8 mouse cellular contexts compared by ENCODE assay signal in genomic region chr4:140983442-140983841, GRCm38 (mm10). TPM values are rescaled to one million over a fixed set of nuclear protein-coding genes. Genes with fewer than 3 reads are reported as not detected.
DNase-seq lines count a peak whose midpoint lies in the region; ATAC-seq and TF ChIP-seq lines count a peak whose summit lies in the region.

No protein-coding gene starts in this region.

- DNase-seq in 3134 (ENCODE audit: extremely low read depth, insufficient read length, low spot score), result peak; percentile 78
- DNase-seq in A20 (ENCODE audit: low read depth, low spot score), result peak; percentile 94
- peak; percentile 92 for DNase-seq in embryonic facial prominence, embryonic 14.5 days (ENCODE audit: low spot score)
- peak; percentile 68 to 76 for DNase-seq in thymus, postnatal 36 days
- no peak for DNase-seq in adrenal gland, postnatal 25 days

- H3K9me3 ChIP-seq in embryonic facial prominence, embryonic 14.5 days (ENCODE audit: control insufficient read depth, low read length), result 0 out of 2 replicates have a peak, but pooled peaks cover 3% of the 10 kb centered on the region
- no peaks in the 10 kb centered on the region for H3K9me3 ChIP-seq in liver, embryonic 12.5 days (replicated peaks)

- peaks cover 17% of the 10 kb centered on the region for H3K4me1 ChIP-seq in embryonic facial prominence, embryonic 14.5 days (ENCODE audit: control insufficient read depth, insufficient read depth, low read length)
- H3K4me1 ChIP-seq in liver, embryonic 12.5 days, result peaks cover 46% of the 10 kb centered on the region

- no peak overlapping the region for H3ac ChIP-seq in myocyte (ENCODE audit: control insufficient read depth, insufficient read length)

- peak overlapping the region; percentile 24; the same call in 1 of the 2 replicates for H3K4me2 ChIP-seq in embryonic facial prominence, embryonic 14.5 days (ENCODE audit: low read depth, low read length)
- H3K4me2 ChIP-seq in liver, embryonic 12.5 days, result 0 out of 2 replicates have a peak overlapping the region, but pooled peaks have one; percentile 6
- H3K4me2 ChIP-seq in myocyte (ENCODE audit: low read depth), result peak overlapping the region; percentile 24

- no peaks in the 10 kb centered on the region for H3K27me3 ChIP-seq in embryonic facial prominence, embryonic 14.5 days (replicated peaks; ENCODE audit: control insufficient read depth, insufficient read depth, low read length)
- no peaks in the 10 kb centered on the region; the same call in 1 of the 2 replicates for H3K27me3 ChIP-seq in liver, embryonic 12.5 days (replicated peaks)
- H3K27me3 ChIP-seq in myocyte (ENCODE audit: control insufficient read depth, insufficient read depth, insufficient read length), result peaks cover 8% of the 10 kb centered on the region

- no peak overlapping the region for H3K4me3 ChIP-seq in embryonic facial prominence, embryonic 14.5 days (ENCODE audit: low read depth, low read length)
- H3K4me3 ChIP-seq in liver, embryonic 12.5 days, result no peak overlapping the region
- H3K4me3 ChIP-seq in myocyte, result no peak overlapping the region

- H3K27ac ChIP-seq in embryonic facial prominence, embryonic 14.5 days (replicated peaks; ENCODE audit: low read depth, low read length), result peak overlapping the region; percentile 76
- H3K27ac ChIP-seq in liver, embryonic 12.5 days, result peak overlapping the region; percentile 50; the same call in 1 of the 2 replicates

- ATAC-seq in embryonic facial prominence, embryonic 14.5 days (ENCODE audit: low read depth), result peak; percentile 51; the same call in 1 of the 2 replicates
- peak; percentile 90 to 92 for ATAC-seq in hematopoietic stem cell, adult 5-6 weeks (replicated peaks in 1 of 2; ENCODE audit: insufficient read depth in 1 of 2, low FRiP score in 2 of 2, low TSS enrichment in 1 of 2, low read depth in 1 of 2, poor library complexity in 2 of 2, severe bottlenecking in 2 of 2)
- peak; percentile 19; the same call in 1 of the 2 replicates for ATAC-seq in liver, embryonic 12.5 days

- no peak for TF ChIP-seq POLR2A in myocyte (IDR thresholded peaks at IDR 0.05; ENCODE audit: insufficient read length, low read depth)

- no peaks in the 10 kb centered on the region for H3K79me2 ChIP-seq in myocyte (ENCODE audit: control insufficient read depth, insufficient read depth)

- peak overlapping the region; percentile 31; the same call in 1 of the 2 replicates for H3K9ac ChIP-seq in embryonic facial prominence, embryonic 14.5 days (ENCODE audit: low read depth, low read length)
- no peak overlapping the region for H3K9ac ChIP-seq in liver, embryonic 12.5 days

- H3K36me3 ChIP-seq in embryonic facial prominence, embryonic 14.5 days (ENCODE audit: control insufficient read depth, insufficient read depth, low read length), result peaks cover 20% of the 10 kb centered on the region; the same call in 1 of the 2 replicates
- H3K36me3 ChIP-seq in liver, embryonic 12.5 days, result peaks cover 20% of the 10 kb centered on the region
- no peaks in the 10 kb centered on the region for H3K36me3 ChIP-seq in myocyte (ENCODE audit: control insufficient read depth, insufficient read depth)

- 2% methylated on average over 8 of the region's 9 CpGs for WGBS in embryonic facial prominence, embryonic 14.5 days
- WGBS in liver, embryonic 12.5 days (ENCODE audit: insufficient replicate concordance), result 10% methylated on average over 9 of the region's 9 CpGs

TF ChIP-seq in myocyte, 11 proteins besides CTCF, POLR2A, EP300 and RAD21:
- TF ChIP-seq MYOD1 (IDR thresholded peaks at IDR 0.05; ENCODE audit: control insufficient read depth in 1 of 3, insufficient read length in 2 of 3, low read depth in 2 of 3) (peak in 2 of 3 experiments; percentile 68 to 84), TCF12 (IDR thresholded peaks at IDR 0.05; ENCODE audit: insufficient read depth, poor library complexity, severe bottlenecking) (no peak), MYOG (IDR thresholded peaks at IDR 0.05; ENCODE audit: control insufficient read depth in 1 of 3, insufficient read depth in 1 of 3, insufficient read length in 2 of 3, low read depth in 2 of 3) (peak in 2 of 3 experiments; percentile 78 to 97), TCF3 (IDR thresholded peaks at IDR 0.05; ENCODE audit: insufficient read length, low read depth) (peak; percentile 40)

RNA-seq across cellular contexts. Expression of gene Atp13a2, which starts 3.2 kb away (rescaled TPM):
- polyA plus RNA-seq in embryonic facial prominence, embryonic 14.5 days (2014; fragmentation: Nextera tagmentation; extraction: Ambion mirVana), result 42.9 and 43.5 TPM in 2 replicates
- 34.5 and 51.0 TPM in 2 replicates for total RNA-seq in hematopoietic stem cell, adult 5-6 weeks (2017)
- 30.8 and 31.4 TPM in 2 replicates for polyA plus RNA-seq in liver, embryonic 12.5 days (2016; fragmentation: Nextera tagmentation; extraction: Ambion mirVana)
- 22.0 TPM for polyA plus RNA-seq in myocyte (2012; fragmentation: generic; extraction: Trizol)
- total RNA-seq in adrenal gland, postnatal 25 days (2021), result 35.9 and 53.3 TPM in 2 replicates

RNA-seq across cellular contexts. Expression of gene Sdhb, which starts 22.4 kb away (rescaled TPM):
- polyA plus RNA-seq in embryonic facial prominence, embryonic 14.5 days (2014; fragmentation: Nextera tagmentation; extraction: Ambion mirVana), result 383 and 394 TPM in 2 replicates
- total RNA-seq in hematopoietic stem cell, adult 5-6 weeks (2017), result 69.8 and 102 TPM in 2 replicates
- 241 and 248 TPM in 2 replicates for polyA plus RNA-seq in liver, embryonic 12.5 days (2016; fragmentation: Nextera tagmentation; extraction: Ambion mirVana)
- 421 TPM for polyA plus RNA-seq in myocyte (2012; fragmentation: generic; extraction: Trizol)
- total RNA-seq in adrenal gland, postnatal 25 days (2021), result 452 and 458 TPM in 2 replicates

RNA-seq across cellular contexts. Expression of gene Mfap2, which starts 26.8 kb away (rescaled TPM):
- 745 and 811 TPM in 2 replicates for polyA plus RNA-seq in embryonic facial prominence, embryonic 14.5 days (2014; fragmentation: Nextera tagmentation; extraction: Ambion mirVana)
- not detected in 2 replicates for total RNA-seq in hematopoietic stem cell, adult 5-6 weeks (2017)
- polyA plus RNA-seq in liver, embryonic 12.5 days (2016; fragmentation: Nextera tagmentation; extraction: Ambion mirVana), result 40.7 and 46.7 TPM in 2 replicates
- 0.53 TPM for polyA plus RNA-seq in myocyte (2012; fragmentation: generic; extraction: Trizol)
- 10.7 and 11.1 TPM in 2 replicates for total RNA-seq in adrenal gland, postnatal 25 days (2021)

Comparison
In these comparisons a context has a peak if more than half of its experiments do, and no peak if none do; other contexts are left out.
1. ATAC-seq: peak in every context shown above with its lines; median percentile 91 in hematopoietic stem cell, adult 5-6 weeks; 51 in embryonic facial prominence, embryonic 14.5 days; 19 in liver, embryonic 12.5 days.
2. RNA of gene Mfap2, which starts 26.8 kb away (polyA plus RNA-seq): 745 to 811 TPM in embryonic facial prominence, embryonic 14.5 days and 40.7 to 46.7 TPM in liver, embryonic 12.5 days; 0.53 TPM in myocyte (single experiment); every median in the first group is over 10 times any median in the second.
3. Peak in every context shown above with its lines, with median percentiles within 50 percentile points of each other: H3K4me2 ChIP-seq.